Mouse (Mus musculus) regulatory T cell (primary cell): ENCODE results near the gene Plpp7.

Experiments used
- in situ Hi-C: fragments of 300-600 bp; cut with MboI, MseI; formaldehyde crosslinking; loops from one replicate; pipeline ENCODE4 v1.15.1; 2025; ENCODE audit warnings: high pct_unique_total_duplicates

Plpp7 gene

DNA sequence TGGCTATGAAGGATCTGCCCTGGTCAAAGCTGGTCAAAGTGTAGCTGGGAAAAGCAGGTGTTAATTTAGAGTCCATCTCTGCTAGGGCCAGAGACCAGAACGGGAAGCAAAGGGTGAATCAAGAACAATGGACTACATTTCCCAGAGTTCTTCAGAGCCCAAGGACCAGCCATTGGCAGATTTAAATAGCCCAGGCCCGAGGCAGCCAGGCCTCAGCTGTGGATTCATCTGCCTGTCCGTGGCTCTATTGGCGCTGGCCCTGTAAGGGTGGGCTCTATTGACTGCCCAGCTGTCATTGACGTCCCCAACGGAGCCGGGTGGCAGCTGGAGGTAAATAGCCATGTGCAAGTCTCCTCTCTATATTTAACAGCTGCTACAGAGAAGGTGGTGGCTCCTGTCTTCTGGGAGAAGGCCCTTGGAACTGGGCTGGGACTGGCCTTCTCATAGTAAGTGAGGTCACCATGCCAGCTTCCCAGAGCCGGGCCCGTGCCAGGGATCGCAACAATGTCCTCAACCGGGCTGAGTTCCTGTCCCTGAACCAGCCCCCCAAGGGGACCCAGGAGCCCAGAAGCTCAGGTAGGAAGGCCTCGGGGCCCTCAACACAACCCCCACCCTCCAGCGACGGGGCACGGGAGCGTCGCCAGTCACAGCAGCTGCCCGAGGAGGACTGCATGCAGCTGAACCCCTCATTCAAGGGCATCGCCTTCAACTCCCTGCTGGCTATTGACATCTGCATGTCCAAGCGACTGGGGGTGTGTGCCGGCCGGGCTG is at the start of gene Plpp7:
Gene Plpp7, plus strand, starts transcription at position 178 of the 771 bp plus-strand sequence.
- in situ Hi-C loops, result no loop called here

DNA sequence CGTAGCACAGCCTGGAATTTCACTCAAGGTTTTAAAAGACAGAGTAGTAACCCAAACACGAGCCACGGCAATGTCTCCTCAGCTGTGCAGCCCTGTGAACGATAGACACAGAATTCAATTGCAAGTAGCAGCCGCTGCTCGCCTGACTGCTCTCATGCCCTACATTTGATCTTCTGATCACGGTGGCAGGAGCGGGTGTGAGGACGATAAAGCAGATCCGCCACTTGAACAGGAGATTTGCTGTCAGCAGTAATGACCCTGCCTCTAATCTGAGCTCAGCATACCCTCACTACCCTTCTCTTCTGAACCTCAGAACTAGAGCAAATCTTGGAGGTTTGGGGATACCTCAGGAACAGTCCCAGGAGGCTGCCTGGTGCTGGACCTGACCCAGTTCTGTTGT is 49.3 kb upstream of the Plpp7 start:
- in situ Hi-C loops, result no loop called here

DNA sequence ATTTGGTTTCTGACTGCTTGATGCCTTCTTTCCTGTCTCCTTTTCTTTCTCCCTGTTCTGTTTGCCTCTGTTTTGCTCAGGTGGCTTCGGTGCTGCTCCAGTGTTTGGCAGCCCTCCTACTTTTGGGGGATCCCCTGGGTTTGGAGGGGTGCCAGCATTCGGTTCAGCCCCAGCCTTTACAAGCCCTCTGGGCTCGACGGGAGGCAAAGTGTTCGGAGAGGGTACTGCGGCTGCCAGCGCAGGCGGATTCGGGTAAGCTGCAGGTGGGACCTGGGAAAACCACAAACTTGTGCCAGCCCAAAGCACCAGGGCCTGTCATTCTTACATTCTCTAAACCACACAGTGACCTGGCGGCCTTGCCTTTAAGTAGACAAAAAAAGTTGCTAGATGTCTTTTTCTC is 48.0 kb upstream of the Plpp7 start:
- in situ Hi-C loops, result no loop called here

DNA sequence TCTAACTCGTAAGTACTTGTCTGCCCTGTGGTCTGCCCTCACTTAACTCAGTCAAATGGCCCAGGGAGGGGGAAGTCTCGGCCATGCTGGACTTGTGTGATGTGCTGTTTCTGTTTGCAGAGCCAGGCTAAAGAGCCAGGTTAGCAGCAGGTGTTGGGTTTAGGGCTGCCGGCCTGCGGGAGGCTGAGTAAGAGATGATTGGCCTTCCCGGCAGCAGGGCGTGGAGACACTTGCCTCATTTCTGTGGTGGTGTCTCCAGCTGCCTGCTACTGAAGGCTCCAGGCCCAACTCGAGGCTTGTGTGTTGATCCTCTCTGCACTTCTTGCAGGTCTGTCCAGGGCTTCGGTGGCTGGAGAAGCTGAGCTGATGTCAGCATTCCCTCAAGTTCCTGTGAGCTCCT is 43.5 kb upstream of the Plpp7 start:
- in situ Hi-C loops, result no loop called here

DNA sequence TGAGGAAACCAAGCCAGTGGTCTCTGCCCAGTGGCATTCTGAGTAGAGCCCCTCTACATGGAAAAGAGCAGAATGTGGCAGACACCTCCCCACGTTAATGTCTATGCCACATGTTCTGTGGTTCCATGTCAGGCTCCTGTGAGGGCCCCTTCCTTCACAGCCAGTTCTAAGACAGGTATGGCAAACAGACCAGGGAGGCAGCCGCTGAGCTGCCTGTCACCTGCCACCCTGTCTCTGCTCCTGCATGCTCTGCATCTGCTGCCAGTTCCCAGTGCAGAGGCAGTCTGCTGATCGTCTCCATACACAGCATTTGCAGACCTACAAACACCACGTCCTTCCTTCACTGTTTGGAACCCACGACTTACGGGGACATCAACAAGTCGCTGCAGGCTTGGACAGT is 42.9 kb upstream of the Plpp7 start:
- in situ Hi-C loops, result no loop called here

DNA sequence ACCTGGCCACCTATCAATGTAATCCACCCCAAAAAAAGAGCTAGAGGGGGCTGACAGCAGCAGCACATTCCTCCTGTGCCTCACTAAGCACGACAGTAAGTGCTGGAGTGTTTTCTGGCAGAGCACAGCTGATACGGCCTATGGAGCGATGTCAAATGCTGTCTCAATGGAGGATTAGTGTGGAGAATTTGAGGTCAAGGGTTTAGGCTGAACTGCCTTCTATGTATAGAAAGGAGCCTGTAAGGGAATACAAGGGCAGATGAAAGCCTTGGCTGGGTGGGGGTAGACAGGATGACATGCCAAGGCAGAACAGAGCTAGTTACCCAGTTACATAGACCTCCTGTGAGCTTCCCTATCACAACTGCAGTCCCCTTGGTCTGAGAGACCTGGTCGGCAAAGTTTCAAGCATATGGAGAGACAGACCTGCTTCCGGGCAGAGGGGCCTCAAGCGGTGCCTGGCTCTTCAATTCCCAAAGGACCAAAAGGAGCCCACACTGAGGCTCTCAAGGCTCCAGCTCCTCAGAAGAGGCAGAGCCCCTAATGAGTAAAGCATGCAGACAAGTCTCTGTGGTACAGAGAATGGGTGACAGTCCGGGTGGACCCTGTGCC is 39.9 kb upstream of the Plpp7 start:
- in situ Hi-C loops, result no loop called here

DNA sequence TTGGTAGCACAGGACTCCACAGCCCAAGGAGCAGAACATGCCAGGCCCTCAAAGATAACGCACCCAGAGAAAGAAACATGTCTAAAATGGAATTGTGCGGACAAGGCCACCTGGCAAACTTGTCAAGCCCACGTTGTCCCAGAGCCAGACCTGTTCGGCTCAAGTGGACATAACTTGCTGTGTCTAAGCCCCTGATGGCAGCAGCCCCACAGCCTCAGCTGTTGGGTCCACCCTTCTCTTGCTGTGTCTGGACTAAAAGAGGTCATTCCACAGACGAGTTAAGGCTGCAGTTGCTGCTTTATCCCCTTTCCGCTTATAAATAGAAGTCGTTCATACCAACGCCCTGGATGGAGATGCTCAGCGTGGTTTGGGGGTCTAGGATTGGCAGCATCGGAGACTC is 38.8 kb upstream of the Plpp7 start:
- in situ Hi-C loops, result no loop called here

DNA sequence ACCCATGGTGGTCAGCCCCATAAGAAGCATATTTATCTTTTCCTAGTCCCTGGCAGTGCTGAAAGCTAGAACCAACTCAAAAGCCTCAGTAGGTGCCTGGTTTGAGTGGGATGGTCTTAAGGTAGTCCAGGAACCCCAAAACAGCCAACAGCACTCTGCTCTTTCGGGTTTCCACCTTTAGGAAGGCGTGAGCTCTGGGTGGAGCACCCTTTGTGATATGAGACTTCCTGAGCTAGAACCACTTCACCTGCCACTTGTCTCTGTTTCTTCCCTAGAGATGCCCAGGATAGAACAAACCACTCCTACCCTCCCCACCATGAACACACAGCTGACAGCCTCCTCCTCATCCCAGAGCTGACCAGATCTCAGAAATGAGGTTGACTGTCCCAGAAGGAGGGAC is 38.0 kb upstream of the Plpp7 start:
- in situ Hi-C loops, result no loop called here

DNA sequence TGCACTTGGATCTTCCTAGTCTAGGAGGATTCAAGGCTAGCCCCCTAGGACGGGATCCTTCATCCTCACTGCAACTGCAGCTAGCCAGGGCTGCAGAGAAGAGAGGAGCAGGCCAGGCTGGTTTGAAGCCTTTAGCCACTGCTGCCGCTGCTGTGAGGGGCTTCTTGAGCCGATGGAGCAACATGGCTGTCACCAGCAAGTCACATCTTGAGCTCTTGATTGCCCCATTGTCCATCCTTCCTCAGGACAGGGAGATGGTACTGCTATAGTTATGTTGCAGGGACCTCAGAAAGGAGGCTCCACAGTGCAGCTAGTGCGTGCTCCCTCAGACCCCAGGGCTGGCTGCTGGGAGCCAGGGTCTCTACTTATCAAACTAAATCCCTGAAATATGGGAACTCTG is 37.5 kb upstream of the Plpp7 start:
- in situ Hi-C loops, result no loop called here

DNA sequence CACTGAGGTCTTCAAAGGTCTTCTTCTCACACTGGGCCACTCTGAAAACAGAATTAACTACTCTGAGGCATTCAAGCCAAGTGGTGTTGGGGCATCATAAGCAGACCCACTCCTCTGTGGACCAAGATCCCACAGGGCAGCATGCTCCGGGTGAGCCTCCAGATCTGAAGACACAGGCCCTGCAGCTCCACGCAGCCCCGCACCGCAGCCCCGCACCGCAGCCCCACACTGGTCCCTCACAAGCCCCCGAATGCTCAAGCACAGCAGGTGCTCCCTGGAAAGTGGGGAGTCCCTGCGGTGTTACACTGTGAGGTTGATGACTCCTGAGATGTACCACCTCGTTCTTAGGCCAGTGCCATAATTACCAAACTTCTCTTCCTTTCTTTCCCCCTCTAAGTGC is 37.1 kb upstream of the Plpp7 start:
- in situ Hi-C loops, result no loop called here

DNA sequence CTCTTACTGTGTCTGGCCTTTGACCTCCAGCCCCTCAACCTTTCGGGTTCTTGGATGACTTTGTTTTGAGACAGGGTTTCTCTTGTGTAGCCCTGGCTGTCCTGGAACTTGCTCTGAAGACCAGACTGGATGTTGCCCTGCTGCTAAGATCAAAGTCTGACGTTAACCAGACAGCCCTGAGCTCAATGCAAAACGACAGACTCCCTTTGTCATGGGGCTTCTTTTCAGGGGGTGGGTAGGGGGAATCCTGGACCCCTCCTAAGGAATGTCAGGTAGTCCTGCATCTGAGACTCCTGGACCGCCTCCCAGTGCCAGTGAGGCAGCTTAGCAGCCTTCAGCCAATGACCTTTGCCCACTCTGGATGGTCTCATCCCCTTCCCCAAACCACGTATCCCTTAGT is 36.6 kb upstream of the Plpp7 start:
- in situ Hi-C loops, result no loop called here

DNA sequence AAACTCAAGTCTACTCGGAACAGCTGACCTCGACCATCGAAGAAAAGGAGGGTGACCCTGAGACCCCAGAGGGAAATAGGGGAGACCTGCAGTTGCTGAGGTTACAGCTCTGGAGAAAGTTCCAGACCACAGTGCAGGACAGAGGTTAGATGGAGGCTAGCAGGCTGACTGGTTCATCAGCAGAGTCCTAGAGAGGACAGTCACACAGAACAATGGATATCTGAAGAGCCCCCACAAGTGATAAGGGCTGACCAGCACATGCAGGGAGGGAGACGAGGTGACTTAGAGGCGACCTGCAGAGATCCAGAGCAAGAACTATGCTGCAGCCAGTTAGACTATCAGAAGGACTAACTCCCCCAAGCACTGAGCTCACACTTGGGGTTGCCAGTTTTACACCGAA is 35.7 kb upstream of the Plpp7 start:
- in situ Hi-C loops, result loop anchor here (10.0 kb wide), 1 partner anchor 515 kb away; the partner anchor contains the start of genes 9430097D07Rik, Dpm2 and Pip5kl1

DNA sequence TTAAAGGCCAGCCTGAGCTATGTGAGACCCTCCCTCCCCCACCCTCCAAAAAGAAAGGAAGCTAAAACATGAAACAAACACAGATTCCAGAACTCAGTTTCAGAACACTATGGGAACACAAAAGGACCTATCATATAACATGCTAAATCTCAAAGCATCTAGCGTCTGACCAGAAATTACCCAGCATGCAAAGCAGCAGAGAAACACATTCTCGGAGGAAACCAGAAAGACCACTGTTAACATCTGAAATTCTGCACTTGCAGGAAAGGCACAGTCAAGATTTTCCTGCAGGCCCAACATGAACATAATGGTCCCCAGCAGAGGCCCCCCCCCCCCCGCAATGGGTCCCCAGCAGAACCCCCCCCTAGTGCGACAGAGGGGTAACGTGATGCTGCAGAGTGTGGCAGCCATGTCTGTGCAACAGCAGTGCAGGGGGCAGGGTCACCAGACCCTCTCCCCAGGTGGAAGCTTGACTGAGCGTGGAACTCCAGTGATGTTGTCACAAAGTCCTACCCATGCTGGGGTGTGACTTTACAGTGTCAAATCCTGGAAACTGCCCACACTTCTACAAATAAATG is 35.0 kb upstream of the Plpp7 start:
- in situ Hi-C loops, result loop anchor here (10.0 kb wide), 1 partner anchor 514 kb away; the partner anchor contains the start of genes 9430097D07Rik, Dpm2 and Pip5kl1

DNA sequence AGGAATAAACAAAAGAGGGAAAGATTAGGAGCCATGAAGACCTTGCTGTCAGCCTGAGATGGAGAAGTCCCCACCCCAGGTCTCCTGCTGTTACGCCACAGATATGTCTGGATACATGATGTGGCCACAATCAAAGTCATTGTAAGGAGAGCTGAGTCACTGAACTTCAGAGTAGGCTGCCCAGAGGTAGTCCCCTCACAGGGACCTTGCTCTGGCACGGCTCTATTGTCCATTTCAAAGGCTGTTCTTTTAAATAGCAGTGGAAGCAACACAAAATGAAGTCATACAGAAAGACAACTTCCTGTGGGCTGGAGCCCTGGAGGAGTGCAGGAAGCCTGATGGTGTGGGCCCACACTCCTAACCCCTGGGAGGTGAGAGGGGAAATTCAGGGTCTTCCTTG is 34.1 kb upstream of the Plpp7 start:
- in situ Hi-C loops, result loop anchor here (10.0 kb wide), 1 partner anchor 514 kb away; the partner anchor contains the start of genes 9430097D07Rik, Dpm2 and Pip5kl1

DNA sequence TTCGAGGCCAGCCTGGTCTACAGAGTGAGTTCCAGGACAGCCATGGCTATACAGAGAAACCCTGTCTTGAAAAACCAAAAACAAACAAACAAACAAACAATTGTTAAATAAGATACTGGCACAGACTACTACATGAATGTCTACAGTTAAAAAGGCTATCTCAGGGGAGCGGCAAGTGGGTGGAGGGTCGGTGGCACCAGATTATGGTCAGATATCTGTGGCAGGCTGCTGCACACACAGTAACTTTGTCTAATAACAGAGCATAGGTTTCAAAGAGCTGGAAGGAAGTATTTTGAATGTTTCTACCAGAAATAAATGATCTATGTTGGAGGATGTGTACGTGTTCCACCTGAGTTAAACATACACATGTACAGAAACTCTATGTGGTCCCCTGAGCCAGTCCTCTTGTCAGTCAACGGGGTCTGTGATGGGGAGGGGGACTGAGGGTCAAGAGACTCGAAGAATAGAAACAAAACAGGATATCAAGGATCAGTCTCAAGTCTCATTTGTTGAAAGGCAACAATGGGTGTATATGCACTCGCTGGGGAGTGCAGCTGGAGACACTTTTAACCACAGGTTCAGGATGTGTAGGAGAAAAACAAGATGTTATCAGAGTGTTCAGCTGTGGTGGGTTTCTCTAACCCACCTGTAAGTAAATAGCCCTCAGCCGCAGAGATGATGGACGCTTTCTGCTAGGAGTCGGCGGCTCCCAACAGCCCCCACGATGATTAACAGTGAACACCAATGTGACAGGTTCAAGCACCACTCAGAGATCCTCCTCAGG is 33.4 kb upstream of the Plpp7 start:
- in situ Hi-C loops, result loop anchor here (10.0 kb wide), 1 partner anchor 513 kb away; the partner anchor contains the start of genes 9430097D07Rik, Dpm2 and Pip5kl1

DNA sequence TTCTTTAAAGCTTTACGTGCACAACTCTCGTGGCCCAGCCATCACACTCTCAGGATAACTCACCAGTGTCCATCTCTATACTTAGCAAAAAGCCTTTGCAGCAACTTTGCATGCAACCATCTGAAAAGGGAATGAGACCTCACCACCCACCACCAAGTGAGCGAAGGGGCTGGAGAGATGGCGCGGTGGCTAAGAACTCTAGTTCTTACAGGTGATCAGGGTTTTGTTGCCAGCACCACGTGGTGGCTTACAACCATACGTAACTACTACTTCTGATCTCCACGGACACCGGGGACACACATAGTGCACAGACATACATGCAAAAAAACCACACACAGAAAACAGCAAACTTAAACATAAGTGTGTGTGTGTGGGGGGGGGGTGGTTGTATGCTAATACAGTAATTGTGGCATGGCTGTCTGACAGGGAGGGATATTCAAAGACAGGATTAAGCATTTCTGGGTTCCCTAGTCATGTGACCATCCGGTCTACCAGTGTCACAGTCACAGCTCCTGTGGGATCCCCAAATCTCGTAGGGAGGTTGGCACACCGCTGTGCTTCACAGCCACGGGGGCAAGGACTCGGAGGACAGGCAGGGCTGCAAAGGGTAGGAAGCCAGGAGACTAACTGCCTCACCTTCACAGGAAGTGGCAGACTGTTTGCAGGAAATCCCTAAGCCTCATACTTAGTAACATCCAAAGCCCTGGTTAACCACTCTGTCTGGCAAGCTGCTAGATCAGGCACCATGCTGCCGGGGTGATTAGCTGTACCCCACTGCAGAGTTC is 32.5 kb upstream of the Plpp7 start:
- in situ Hi-C loops, result loop anchor here (10.0 kb wide), 1 partner anchor 512 kb away; the partner anchor contains the start of genes 9430097D07Rik, Dpm2 and Pip5kl1

DNA sequence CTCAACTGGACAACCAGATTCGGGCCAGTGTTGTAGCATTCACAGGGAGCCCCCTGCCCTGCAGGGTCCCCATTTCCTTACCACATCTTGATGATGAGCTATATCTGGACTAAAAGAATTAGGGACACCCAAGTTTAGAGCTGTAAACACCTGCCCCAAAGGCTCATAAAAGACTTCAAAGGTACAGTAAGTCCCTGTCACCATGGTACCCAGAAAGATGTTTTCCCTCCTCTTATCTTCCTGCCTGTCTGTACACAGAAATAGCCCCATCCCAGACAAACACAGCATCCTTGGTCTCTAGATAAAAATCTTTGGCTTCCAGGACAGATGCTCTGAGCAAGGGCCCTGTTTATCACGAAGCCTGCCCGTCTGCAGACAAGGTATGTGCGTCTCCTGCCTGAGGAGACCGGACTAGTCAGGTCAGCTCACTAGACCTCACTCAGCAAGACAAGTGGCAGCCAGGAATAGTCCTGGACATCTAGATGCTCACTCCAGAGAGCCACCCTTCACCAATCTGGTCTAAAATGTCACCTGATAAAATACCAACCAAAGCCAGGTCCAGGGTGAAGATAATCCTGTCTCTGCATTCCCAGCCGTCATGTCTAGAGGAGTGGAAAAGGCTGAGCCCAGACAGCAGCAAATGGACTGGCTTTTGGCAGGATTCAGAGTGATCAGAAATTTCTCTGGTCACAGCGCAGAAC is 31.7 kb upstream of the Plpp7 start:
- in situ Hi-C loops, result loop anchor here (10.0 kb wide), 1 partner anchor 511 kb away; the partner anchor contains the start of genes 9430097D07Rik, Dpm2 and Pip5kl1

DNA sequence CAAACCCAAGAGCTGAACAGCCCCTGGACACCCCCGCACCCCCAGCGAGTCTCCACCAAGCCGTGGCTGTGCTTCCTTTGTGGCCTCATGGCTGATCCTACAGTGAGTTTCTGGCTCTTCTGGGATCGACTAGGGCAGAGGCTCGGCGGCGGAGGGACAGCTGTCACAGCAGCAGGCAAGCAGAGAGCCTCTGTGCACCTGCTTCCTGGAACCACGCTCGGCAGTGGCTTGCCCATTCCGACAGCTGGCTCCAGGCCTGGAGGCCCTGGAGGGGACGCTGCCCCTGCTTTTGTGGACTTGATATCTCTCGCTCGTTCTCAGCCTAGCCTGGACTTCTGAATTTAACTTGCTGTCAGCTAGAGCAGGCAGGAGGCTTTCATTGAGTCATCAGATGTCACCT is 30.4 kb upstream of the Plpp7 start:
- in situ Hi-C loops, result loop anchor here (10.0 kb wide), 1 partner anchor 510 kb away; the partner anchor contains the start of genes 9430097D07Rik, Dpm2 and Pip5kl1

DNA sequence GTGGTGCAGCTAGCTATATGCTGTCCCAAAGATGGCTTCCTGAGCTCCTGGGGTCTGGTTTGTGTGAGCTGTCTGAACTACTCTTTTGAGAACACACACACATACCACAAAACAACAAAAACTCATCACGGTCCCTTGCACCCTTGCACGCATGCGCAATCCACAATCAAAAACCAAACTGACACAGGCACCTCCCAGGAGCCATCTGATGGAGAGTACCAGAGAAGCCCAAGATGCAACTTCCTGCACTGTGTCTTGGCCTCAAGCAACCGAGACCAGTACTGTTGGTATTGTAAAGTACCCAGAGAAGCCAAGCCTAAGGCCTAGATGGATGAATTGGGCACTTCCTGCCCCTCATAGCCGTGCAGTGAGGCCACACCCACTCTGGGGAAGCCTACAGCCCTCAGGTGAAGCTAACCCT is 29.9 kb upstream of the Plpp7 start:
- in situ Hi-C loops, result loop anchor here (10.0 kb wide), 1 partner anchor 509 kb away; the partner anchor contains the start of genes 9430097D07Rik, Dpm2 and Pip5kl1

DNA sequence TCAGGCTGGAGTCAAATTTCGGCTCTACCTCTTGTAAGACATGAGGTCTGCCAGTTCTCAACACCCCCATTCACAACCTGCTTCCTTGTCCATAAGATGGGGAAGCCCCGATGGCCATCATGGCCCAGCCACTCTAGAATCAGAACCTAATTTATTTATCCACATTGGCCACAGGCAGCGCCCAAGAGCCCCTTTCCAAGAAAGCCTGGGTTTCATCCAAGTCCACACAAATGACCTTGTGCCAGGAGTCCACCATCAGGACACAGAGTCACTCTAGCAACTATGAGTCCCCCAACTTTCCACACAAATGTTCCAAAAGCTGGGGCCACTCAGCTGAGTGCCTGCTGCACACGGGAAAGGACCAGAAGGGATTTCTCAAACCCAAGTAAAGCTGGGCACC is 29.3 kb upstream of the Plpp7 start:
- in situ Hi-C loops, result loop anchor here (10.0 kb wide), 1 partner anchor 509 kb away; the partner anchor contains the start of genes 9430097D07Rik, Dpm2 and Pip5kl1
